Mouse (Mus musculus) R1 (cell line): ENCODE data around the gene Ino80e.
A peak's percentile ranks its signal among the peaks of the same experiment; 100 is the strongest.

Experiments used
- DNase-seq: peaks from one replicate; pipeline ENCODE4 v3.0.0-alpha.2; 2018; ENCODE audit warnings: low read depth, low spot score

Gene Ino80e

DNA sequence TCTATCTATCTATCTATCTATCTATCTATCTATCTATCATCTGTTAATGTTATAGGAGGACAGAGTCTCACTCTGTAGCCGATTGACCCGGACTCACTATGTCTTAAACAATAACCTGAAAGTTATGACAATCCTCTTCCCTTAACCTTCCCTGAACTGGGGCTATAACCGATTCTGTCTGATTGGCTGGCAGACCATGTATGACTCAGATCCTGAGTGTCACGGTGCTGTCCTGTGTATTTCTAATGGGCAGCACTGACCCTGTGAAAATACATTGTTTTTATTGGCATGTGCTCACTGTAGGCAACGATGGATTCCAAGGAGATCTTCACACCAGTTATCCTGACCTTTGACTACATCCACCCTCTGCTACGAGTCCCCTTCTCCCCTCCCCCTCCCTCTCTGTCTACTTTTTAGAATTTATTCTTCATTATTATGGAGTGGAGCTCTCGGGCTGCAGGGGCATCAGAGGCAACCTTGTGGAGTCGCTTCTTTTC, 46.4 kb downstream of the Ino80e start:
- DNase-seq: no peak

DNA sequence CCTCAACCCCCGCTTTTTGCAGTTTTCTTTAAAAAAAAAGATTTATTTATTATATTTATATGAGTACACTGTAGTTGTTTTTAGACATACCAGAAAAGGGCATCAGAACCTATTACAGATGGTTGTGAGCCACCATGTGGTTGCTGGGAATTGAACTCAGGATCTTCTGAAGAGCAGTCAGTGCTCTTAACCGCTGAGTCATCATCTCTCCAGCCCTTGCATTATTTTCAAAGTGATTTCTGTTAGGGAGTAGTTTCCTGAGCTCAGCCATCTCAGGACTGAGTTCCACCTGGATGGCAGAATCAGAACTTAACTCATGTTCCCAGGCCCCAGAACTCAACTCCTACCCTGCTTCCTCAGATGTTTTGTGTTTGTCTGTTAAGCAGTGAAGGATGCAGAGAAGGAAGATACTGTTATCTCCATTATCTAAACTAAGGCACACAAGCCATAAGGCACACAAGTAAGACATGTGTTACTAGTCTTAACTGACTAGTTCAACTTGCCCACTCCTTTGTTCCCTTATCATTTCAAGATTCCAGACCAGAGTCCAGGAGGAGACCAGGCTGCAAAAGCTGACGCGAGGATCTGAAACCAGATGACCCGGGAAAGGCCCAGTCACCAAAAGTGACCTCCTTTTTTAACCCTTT, 52.3 kb downstream of the Ino80e start:
- no peak for DNase-seq

- DNase-seq: peak; percentile 94
Measured at GRCm38 (mm10) chr7:126808703-126809455, 53.3 kb downstream of the Ino80e start.

- no peak for DNase-seq
Measured at GRCm38 (mm10) chr7:126807405-126807804, 54.8 kb downstream of the Ino80e start.

GRCm38 (mm10) chr7:126806956-126807355, 55.2 kb downstream of the Ino80e start:
- DNase-seq: no peak

GRCm38 (mm10) chr7:126803751-126804150, 58.4 kb downstream of the Ino80e start:
- DNase-seq: no peak

GRCm38 (mm10) chr7:126803181-126803580, 59.0 kb downstream of the Ino80e start:
- DNase-seq: no peak

DNA sequence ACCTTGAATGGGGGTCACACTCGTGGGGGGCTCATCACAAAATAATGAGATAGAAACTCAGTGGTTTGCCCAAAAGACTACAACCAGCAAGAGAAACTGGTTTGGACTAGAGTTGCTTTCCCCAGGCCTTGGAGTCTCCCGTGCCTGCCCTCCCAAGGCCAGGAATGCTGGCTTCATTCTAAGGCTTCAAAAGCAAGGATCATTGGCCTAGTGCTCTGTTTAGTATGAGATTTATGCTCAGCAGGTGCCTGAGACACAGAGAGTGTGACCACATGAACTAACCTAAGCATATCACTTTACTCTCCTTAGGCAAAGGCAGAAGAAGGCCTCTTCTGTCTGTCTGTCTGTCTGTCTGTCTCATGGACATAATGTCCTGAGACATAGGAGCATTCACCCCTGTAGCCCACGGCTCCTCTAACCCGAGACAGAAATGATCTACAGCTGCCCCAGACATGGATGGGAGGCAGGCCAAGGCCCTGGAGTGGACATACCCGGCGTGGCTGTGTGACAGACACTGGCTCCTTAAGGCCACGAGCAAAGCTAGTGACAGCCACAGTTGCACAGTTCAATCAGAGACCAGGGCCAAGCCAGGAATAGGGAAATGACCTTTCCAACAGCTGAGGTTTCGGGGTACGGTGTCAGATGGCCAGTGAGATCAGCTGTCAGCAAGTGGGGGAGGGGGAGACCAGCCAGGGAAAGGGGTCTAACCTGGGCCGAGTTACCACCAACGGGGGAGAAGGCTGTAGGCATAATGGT, 59.9 kb downstream of the Ino80e start:
- no peak for DNase-seq

DNA sequence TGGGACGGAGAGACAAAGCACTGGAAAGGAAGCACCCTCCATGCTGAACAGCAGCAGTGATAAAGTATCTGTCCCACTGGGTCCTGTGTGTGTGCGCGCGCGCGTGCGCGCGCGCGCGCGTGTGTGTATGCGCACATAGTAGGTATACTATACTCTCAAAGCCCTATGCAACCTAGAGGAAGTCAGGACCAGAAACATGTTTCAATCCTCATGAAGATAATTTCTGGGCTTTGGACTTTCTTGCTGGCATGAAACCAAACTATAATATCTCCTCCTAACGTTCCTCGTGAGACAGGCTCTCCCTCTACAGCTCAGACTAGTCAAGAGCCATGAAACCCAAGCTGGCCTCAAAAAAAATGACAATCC, 61.1 kb downstream of the Ino80e start:
- DNase-seq: no peak
